Mouse (Mus musculus): ENCODE data around the gene Olfr316. TPM values are rescaled to one million over a fixed set of nuclear protein-coding genes. Genes with fewer than 3 reads are reported as not detected.

The Olfr316 gene
- polyA plus RNA-seq (2012): not detected in 2 replicates

DNA sequence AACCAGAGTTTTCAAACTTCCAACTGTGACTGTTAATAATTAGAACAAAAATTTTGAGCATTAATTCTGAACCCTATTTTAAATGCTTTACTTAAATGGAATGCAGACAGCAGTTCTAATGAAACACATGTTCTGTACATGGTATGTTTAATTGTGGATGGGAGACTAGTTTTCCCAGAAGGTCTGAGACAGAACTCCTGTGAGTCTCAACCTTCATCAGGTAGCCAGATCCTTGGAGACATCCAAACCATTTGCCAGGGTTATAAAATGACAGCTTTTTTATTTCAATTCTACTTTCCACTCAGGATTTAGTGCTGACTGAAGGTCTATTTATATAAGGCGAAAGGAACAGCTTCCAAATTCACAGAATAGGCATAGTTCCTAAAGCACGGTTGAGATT, at the start of gene Olfr316:
Gene Olfr316 (plus strand): TSS at position 301 of the 400 bp plus-strand sequence.

DNA sequence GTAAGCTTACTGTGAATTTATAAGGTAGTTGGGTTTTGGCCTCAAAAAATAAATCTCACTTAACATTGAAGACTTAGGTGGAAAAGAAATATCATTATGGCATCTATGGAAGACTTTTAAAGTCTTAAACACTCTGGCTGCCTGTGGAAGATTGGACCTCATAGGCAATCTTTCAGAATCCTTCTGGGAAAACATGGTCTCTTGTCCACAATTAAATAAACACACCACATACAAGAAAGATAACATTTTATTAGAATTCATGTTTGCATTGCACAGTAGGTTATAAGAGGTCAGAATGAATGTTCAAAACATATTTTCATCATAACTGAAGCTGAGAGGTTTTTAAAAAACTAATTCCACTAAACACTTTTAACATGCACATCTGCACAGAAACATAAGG, 28.6 kb upstream of the Olfr316 start, which contains the start of gene Olfr318:
Gene Olfr318 (minus strand): TSS at position 101 of the 400 bp plus-strand sequence.

DNA sequence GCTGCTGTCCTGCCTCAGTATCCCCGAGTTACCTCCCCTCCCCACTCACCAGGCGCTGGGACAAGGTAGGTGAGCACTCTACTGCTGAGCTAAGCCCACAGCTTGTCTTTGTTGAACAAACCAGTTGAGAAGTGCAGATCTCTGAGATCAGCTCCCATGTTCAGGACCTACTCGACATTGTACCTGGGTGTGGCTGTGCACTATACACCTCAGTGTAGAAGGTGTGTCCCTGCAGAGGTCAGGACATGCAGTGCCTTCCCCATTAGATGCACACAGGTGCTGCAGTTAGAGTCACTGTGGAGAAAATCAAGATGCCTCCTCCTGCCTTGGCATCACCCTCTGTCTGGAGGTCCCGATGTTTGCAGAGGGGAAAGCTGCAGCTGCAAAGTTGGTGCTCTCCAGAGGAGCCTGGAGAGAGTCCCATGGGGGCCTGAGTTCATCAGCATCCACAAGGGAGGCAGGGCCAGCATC, 13.7 kb upstream of the Olfr316 start, which contains the start of gene Olfr317:
Gene Olfr317 (minus strand): TSS at position 421 of the 471 bp plus-strand sequence.

DNA sequence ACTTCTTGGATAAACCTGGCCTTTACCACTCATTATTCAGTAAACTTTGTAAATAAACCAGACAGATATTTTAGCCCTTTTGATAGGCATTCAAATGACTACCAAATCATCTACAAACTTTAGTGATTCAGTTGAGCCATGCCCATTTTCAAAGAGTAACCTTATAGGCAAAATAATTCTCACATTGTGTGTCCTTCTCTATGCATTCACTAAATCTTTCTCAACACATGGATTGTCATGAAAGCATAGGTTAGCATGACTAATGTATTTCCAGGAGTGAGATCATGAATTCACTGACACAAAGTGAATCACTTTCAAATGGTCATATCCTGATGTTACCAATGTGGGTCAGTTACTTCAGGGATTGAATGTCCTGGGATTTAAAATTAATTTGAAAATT, 20.4 kb downstream of the Olfr316 start, which contains the start of gene Olfr315:
Gene Olfr315 (plus strand): TSS at position 301 of the 400 bp plus-strand sequence.

DNA sequence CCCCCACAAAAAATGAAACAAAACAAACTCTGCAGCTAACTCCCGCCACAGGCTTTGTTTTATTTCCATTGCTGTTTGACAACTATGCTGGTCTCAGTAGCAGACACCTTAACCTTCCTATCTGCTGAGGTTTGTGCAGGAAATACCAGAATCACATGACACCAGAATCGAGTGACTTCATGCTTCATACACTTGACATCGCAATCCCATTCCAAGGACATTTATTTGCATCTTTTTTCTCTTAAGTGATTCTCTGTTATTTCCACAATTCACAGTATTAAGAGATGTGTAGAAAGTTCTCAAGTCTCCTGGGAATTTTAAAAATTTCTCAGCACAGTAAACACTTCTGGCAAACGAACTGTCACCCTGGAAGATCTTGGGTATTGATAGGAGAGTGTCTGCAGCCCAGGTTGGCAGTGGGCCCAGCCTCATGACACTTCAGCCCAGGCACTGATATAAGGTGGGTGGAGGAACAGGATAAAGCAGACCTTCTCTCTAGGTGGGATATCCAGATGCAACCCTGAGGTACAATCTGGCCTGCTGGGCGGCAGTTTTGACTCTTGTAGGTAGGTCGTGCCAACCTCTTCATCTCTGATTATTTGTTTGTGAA, 30.1 kb downstream of the Olfr316 start, which contains the start of gene Olfr314:
Gene Olfr314 (plus strand): TSS at position 473 of the 610 bp plus-strand sequence.

DNA sequence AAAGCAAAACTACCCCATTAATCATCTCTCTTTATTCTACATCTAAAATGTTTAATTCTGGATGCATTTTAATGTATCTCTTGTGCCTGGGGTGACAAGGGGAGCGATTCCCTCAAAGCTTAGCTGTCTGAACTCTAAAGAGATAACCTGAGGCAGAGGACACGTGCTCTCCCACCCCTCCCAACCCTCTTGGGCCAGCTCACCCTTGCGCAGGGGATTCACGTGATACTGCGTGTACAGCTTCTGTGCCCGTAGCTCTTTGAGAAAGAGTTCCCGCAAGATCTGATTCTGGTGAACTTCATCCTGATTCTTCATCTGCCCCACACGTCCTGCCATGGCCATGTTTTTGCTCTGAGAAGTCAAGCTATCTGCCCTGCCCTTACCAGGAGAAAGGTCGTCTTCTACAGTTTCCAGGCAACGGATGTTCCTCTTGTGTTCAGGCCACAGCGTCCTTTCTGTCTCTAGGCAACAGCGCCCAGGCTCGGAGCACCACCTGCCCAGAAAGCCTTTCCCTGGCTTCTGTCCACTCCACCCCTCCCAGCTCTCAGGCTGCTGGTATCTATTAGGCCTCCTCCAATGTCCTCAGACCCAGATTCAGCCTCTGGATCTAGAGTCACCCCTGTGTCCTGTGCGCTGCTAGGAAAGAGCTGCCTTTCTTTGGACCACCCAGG, 49.2 kb downstream of the Olfr316 start, which contains the start of gene Fam183b:
Gene Fam183b (minus strand): TSS at position 403 of the 671 bp plus-strand sequence.

Other genes starting within 250 kb of the Olfr316 start
- gene Olfr330, start 217.9 kb upstream of the Olfr316 start, polyA plus RNA-seq (2012): not detected in 2 replicates
- gene Olfr329-ps, start 206.3 kb upstream of the Olfr316 start, polyA plus RNA-seq (2012): not detected in 2 replicates
- gene Olfr328, start 197.1 kb upstream of the Olfr316 start, polyA plus RNA-seq (2012): not detected in 2 replicates
- gene Olfr224, start 182.2 kb upstream of the Olfr316 start, polyA plus RNA-seq (2012): not detected in 2 replicates
- not detected in 2 replicates for gene Olfr325, start 175.0 kb upstream of the Olfr316 start, polyA plus RNA-seq (2012)
- gene Olfr324, start 157.6 kb upstream of the Olfr316 start, polyA plus RNA-seq (2012): not detected in 2 replicates
- not detected in 2 replicates for gene 2210407C18Rik, start 136.7 kb upstream of the Olfr316 start, polyA plus RNA-seq (2012)
- gene Olfr323, start 122.2 kb upstream of the Olfr316 start, polyA plus RNA-seq (2012): not detected in 2 replicates
- 5.2 and 7.9 TPM in 2 replicates for gene Trim58, start 112.3 kb upstream of the Olfr316 start, polyA plus RNA-seq (2012)
- gene Olfr322, start 94.0 kb upstream of the Olfr316 start, polyA plus RNA-seq (2012): 0.14 TPM in 1 of 2 replicates, not detected in the other
- gene Olfr320, start 71.6 kb upstream of the Olfr316 start, polyA plus RNA-seq (2012): not detected in 2 replicates
- not detected in 2 replicates for gene Olfr319, start 53.6 kb upstream of the Olfr316 start, polyA plus RNA-seq (2012)
- gene Olfr318, start 28.7 kb upstream of the Olfr316 start, polyA plus RNA-seq (2012): 0.05 and 0.06 TPM in 2 replicates
- gene Olfr317, start 13.5 kb upstream of the Olfr316 start, polyA plus RNA-seq (2012): not detected in 2 replicates
- not detected in 2 replicates for gene Olfr315, start 20.5 kb downstream of the Olfr316 start, polyA plus RNA-seq (2012)
- not detected in 2 replicates for gene Olfr314, start 30.2 kb downstream of the Olfr316 start, polyA plus RNA-seq (2012)
- not detected in 2 replicates for gene Fam183b, start 49.2 kb downstream of the Olfr316 start, polyA plus RNA-seq (2012)
- gene Olfr313, start 62.3 kb downstream of the Olfr316 start, polyA plus RNA-seq (2012): not detected in 2 replicates
- gene Olfr312, start 76.5 kb downstream of the Olfr316 start, polyA plus RNA-seq (2012): 0.12 TPM in 1 of 2 replicates, not detected in the other
- not detected in 2 replicates for gene Olfr311, start 86.5 kb downstream of the Olfr316 start, polyA plus RNA-seq (2012)
- 0.03 TPM in 1 of 2 replicates, not detected in the other for gene Gm12258, start 94.4 kb downstream of the Olfr316 start, polyA plus RNA-seq (2012)
- gene 2810021J22Rik, start 114.5 kb downstream of the Olfr316 start, polyA plus RNA-seq (2012): 0.07 and 0.31 TPM in 2 replicates
- gene Zfp39, start 151.5 kb downstream of the Olfr316 start, polyA plus RNA-seq (2012): 1.3 and 1.4 TPM in 2 replicates
- gene Btnl10, start 165.2 kb downstream of the Olfr316 start, polyA plus RNA-seq (2012): 3.1 and 3.4 TPM in 2 replicates
- gene Rnf187, start 186.2 kb downstream of the Olfr316 start, polyA plus RNA-seq (2012): 297 and 316 TPM in 2 replicates
- 4.6 and 7.4 TPM in 2 replicates for gene Hist3h2ba, start 196.2 kb downstream of the Olfr316 start, polyA plus RNA-seq (2012)
- 33.2 and 37.5 TPM in 2 replicates for gene Hist3h2a, start 202.0 kb downstream of the Olfr316 start, polyA plus RNA-seq (2012)
- gene Trim17, start 202.0 kb downstream of the Olfr316 start, polyA plus RNA-seq (2012): 0.24 and 0.28 TPM in 2 replicates
- gene Trim11, start 225.4 kb downstream of the Olfr316 start, polyA plus RNA-seq (2012): 55.3 and 59.9 TPM in 2 replicates